Mouse (Mus musculus) heart, adult 8-10 months (tissue): Measurements from ENCODE around the gene Unc93a2. TPM values are rescaled to one million over a fixed set of nuclear protein-coding genes. Genes with fewer than 3 reads are reported as not detected.
"Not testable (repeated sequence)": the region's sequence is repeated elsewhere in the genome, so short reads cannot be mapped to it uniquely, and the experiment has no call there.

Experiments
- DNase-seq: peaks from one replicate; pipeline ENCODE4 v3.0.0; 2022; ENCODE audit warnings: low spot score
- total RNA-seq, 4 experiments: library from RNA; stranded (reverse); gene quantifications; 2 replicates each; pipeline ENCODE4 v1.2.4; 2022

Unc93a2 gene
- not detected for total RNA-seq

GRCm38 (mm10) chr17:7385364-7385763, at the start of gene Unc93a2:
Gene Unc93a2 (minus strand): TSS chr17:7385464.
- not testable (repeated sequence) for DNase-seq

GRCm38 (mm10) chr17:7434121-7434520, 48.9 kb upstream of the Unc93a2 start:
- not testable (repeated sequence) for DNase-seq

GRCm38 (mm10) chr17:7430210-7430631, 45.0 kb upstream of the Unc93a2 start:
- DNase-seq, result peak; percentile 36

- DNase-seq, result not testable (repeated sequence)
Observed at GRCm38 (mm10) chr17:7420191-7420973, 35.1 kb upstream of the Unc93a2 start.

GRCm38 (mm10) chr17:7414601-7415310, 29.5 kb upstream of the Unc93a2 start:
- not testable (repeated sequence) for DNase-seq

GRCm38 (mm10) chr17:7413336-7413735, 28.1 kb upstream of the Unc93a2 start:
- DNase-seq, result not testable (repeated sequence)

- not testable (repeated sequence) for DNase-seq
Observed at GRCm38 (mm10) chr17:7399770-7400169, 14.5 kb upstream of the Unc93a2 start.

GRCm38 (mm10) chr17:7398198-7398847, 13.1 kb upstream of the Unc93a2 start:
- DNase-seq, result not testable (repeated sequence)

- DNase-seq, result not testable (repeated sequence)
Observed at GRCm38 (mm10) chr17:7397079-7397478, 11.8 kb upstream of the Unc93a2 start.

- DNase-seq, result not testable (repeated sequence)
Observed at GRCm38 (mm10) chr17:7396288-7396687, 11.0 kb upstream of the Unc93a2 start.

- DNase-seq, result not testable (repeated sequence)
Observed at GRCm38 (mm10) chr17:7395671-7396070, 10.4 kb upstream of the Unc93a2 start.

- DNase-seq, result not testable (repeated sequence)
Observed at GRCm38 (mm10) chr17:7395116-7395515, 9.9 kb upstream of the Unc93a2 start.

- not testable (repeated sequence) for DNase-seq
Observed at GRCm38 (mm10) chr17:7389898-7390297, 4.6 kb upstream of the Unc93a2 start.

- DNase-seq, result not testable (repeated sequence)
Observed at GRCm38 (mm10) chr17:7388958-7389356, 3.7 kb upstream of the Unc93a2 start.

- DNase-seq, result not testable (repeated sequence)
Observed at GRCm38 (mm10) chr17:7388341-7388957, 3.2 kb upstream of the Unc93a2 start.

GRCm38 (mm10) chr17:7386016-7386415, 752 bp upstream of the Unc93a2 start:
- DNase-seq, result not testable (repeated sequence)

GRCm38 (mm10) chr17:7383167-7384143, 1.8 kb downstream of the Unc93a2 start:
- not testable (repeated sequence) for DNase-seq

- DNase-seq, result not testable (repeated sequence)
Observed at GRCm38 (mm10) chr17:7382711-7383110, 2.6 kb downstream of the Unc93a2 start.

GRCm38 (mm10) chr17:7377907-7378306, 7.4 kb downstream of the Unc93a2 start:
- not testable (repeated sequence) for DNase-seq
